Mouse (Mus musculus) megakaryocyte, embryonic 14.5 days (primary cell): ENCODE results near the gene Olfr743.

ENCODE experiments used
- FLI1 ChIP-seq: IDR thresholded peaks from 2 replicates; pipeline ENCODE4 v1.6.1; 2012; ENCODE audit warnings: low read length, inconsistent platforms, mixed read lengths
- GATA1 ChIP-seq: IDR thresholded peaks from 3 replicates; pipeline ENCODE4 v1.6.1; 2012; ENCODE audit warnings: mixed read lengths, low read length, inconsistent platforms, borderline replicate concordance

GRCm38 (mm10) chr14:50472438-50472837 lies 49.2 kb upstream of the Olfr743 start, which contains the start of gene Olfr741:
- TF ChIP-seq GATA1 (no peak), FLI1 (no peak)
